Mouse (Mus musculus) cerebellum, postnatal 36 days (tissue): ENCODE data around the gene Pcdh15.
A peak's percentile ranks its signal among the peaks of the same experiment; 100 is the strongest.

ENCODE experiments used
- DNase-seq, 2 experiments: peaks; one replicate each; pipeline ENCODE4 v3.0.0; 2021 to 2022; ENCODE audit warnings: mixed read lengths in 2 of 2

Gene Pcdh15

DNA sequence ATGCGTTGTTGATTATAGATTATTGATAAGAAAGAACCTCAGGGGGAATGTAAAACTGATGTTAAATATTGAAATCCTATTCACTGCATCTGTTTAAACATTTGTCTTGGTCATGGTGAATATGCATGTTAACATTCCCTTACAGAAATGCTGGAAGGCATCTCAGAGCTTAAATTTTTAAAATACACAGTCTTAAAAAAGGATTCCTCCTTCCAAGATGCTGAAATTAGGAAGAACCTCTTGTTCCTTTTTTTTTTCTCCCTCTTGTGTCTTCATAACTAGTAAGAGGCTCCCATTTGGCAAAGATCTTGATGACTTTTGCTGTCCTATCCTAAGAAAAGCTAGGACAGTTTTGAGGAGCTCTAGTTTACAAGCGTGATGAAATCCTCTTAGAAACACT is 284.9 kb downstream of the Pcdh15 start:
- DNase-seq = no peak

DNA sequence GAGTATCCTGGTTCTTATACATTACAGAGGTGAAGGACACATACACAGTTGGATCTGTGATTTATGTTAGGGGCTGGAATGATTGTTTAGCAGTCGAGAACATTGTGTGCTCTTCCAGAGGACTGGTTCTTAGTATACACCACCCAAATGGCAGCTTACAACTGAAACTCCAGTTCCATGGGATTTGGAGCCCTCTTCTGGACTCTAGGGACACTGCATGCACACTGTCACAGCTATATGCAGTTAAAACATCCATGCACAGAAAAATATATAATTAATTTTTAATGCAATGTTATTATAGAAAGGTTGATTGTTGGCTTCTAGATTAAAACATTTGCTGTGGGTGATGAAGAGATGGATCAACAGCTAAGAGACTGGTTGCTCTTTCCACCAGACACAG is 301.3 kb downstream of the Pcdh15 start:
- DNase-seq = no peak

DNA sequence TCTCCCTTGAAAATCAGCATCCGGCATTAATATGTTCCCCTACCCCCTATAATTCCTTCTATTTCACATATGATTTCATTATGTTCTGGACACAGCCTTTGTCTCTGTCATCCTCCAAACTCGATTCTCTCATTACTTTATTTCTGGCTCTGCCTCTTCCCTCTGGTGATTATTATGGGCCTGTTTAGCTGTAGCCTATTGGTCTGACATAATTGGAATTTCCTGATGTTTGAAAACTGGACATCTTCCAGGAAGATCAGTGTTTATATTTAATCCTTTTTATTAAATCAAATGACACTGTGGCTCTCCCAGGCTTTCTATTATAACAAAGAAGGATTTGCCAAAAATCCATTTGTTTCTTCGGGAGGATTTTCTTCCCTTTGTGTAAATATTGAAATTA is 326.3 kb downstream of the Pcdh15 start:
- no peak for DNase-seq

DNA sequence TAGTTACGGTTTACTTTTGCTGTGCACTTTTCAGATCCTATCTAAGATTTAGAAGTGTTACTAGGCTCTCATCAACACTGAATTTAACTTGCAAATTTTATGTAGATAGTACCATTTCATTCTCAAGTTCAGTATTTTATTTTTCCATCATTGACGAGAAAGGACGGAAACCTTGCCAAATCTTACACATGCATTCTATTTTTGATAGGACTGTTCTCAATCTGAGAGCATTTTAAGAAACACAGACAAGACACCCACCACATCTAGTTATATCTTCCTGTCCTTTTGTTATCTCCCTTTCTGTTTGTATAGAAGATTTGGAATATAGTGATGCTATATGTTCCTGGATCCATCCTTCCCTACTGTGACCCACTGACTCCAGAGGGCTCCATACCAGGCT is 332.2 kb downstream of the Pcdh15 start:
- no peak for DNase-seq

DNA sequence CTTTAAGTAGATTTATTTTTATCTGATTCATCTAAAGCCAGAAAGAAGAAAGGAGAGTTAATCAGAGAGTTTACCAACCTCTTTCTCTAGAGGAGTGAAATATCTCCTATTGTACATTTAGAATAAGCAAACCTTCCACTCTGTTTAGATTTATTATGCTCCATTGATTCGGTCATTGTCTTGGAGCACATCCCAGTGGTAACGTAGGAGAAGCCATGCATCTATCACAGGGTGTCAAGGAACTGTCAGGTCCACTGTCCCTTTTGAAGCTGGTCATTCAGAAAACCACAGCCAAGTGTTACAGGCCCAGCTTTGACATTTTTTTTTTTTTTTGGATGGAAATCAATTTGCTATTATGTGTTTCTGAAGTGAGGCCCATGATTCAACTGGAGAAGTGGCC is 384.9 kb downstream of the Pcdh15 start:
- DNase-seq = no peak

DNA sequence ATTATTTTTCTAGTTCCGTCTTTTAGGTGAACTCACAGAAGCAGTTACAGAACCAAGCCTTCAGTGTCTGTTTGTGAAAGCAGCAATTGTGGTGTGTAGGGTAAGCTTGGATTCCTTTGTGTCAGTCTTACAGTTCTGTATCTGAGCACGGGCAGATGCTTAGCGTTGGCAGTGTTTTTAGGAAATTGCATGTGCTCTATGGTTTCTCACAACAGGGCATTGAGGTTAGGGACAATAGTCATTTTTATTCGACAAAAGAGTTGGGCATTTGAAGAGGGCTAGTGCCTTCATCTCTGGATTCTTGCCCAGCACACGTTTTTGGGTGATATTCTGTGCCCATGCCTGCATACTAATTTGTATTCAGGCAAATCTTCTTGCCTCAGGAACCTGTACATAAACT is 392.5 kb downstream of the Pcdh15 start:
- no peak for DNase-seq

DNA sequence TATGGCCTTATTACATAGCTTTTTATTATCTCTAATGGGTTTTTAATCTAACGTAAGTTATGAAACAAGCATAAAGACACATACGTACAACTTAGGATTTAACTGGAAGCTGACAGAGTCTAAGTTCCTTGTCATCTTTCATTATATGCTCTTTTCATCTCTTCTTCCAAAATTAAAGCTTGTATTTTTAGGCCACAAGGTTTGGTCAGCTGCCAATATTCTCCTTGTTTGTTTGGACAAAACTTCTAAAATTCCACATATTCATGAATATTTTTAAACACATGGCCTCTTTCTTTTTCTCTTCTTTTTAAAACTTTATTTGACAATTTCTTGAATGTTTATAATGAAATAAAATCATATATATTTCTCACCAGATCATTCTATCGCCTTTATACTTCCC is 415.7 kb downstream of the Pcdh15 start:
- DNase-seq = no peak

DNA sequence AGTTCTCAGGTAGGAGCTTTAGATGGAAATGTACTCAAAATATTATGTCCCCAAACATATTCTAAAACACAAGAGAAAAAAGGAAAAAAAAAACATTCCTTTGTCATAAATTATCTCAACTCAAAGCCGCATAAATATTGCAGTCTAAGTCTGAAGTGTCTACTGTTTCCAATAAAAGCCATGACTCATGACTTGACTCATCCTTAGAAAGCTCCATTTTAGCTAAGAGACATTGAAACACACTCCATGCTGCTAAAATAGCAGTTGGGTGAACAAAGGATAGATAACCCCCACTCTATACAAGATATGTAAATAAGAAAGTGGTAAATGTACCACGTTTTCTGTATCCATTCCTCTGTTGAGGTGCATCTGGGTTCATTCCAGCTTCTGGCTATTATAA is 416.6 kb downstream of the Pcdh15 start:
- no peak for DNase-seq

DNA sequence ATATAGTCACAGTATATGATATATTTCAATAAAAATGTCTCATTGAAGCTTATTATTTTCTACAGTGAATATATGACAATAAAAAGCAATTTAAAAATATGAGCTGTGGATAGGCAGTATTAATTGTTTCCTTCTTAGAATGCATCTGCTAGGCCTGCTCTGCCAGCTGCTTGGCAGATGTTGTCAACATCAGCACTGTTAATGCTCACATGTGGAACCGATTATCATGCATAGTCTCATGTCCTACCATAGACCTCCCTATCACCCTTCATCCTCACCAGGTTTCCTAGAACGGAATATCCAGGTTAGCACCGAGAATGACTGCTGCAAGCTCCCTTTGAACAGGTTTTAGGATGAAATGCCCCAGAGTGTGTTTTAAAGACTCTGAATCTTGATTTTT is 420.3 kb downstream of the Pcdh15 start:
- DNase-seq = no peak

DNA sequence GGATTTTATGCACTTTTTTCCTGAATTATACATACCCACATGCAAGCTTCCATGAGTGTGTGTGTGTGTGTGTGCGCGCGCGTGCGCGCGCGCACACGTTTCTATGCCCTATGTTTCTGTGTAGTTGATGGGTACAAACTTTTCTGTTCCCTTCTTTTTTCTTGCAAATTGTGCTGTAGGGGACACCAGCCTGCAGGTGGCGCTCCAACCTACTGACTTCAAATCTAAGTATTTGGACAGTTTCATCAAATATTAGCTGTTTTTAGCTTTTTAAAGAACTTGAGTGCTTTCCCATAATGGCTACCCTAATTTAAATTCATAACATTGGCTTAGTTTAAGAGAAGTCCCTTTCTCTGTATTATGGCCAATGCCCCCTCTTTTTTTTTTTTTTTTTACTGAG is 453.7 kb downstream of the Pcdh15 start:
- DNase-seq = peak; percentile 11 to 19

DNA sequence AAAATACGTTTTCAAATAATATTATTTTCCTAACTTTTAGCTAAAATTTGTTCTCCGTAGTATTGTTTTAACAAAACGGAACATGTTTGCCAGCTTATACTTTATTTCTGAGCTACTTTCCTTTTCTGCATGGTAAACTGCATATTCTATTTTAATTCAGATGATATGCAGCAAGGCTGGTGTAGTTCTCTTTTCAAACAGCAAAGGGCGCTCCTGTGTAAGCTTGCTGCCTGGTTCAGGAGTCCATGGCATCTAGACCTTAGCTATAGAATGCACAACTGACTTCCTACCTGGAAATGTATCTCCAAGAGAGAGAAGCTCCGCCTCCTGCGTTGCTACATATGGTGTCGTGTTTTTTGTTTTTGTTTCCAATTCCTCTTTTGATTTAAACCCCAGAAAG is 465.1 kb downstream of the Pcdh15 start:
- peak; percentile 32 to 45 for DNase-seq

DNA sequence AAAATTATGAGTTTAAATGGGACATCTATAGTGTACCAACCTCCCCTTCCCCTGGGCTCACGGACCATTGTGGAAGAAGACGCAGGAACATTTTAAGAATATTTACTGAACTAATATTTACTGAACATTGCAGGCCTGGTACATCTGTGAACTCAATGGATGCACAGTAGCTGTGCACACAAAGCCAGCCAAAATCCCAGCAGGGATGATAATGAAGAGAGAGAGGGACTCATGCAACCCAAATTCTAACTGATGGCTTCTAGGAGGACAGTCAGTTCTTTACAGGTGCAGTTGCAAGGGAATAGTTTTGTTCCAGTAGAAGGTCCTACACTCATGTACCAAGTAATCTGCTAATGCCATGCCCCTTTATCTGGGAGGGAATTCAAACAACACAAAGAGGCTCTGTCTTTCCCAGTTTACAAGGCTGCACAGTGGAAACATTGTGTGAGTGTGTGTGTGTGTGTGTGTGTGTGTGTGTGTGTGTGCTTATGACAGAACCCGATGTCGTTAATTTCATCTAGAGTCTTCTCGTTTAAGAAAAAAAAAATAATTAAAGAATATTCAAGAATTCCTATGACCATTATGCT is 475.7 kb downstream of the Pcdh15 start:
- DNase-seq = no peak

DNA sequence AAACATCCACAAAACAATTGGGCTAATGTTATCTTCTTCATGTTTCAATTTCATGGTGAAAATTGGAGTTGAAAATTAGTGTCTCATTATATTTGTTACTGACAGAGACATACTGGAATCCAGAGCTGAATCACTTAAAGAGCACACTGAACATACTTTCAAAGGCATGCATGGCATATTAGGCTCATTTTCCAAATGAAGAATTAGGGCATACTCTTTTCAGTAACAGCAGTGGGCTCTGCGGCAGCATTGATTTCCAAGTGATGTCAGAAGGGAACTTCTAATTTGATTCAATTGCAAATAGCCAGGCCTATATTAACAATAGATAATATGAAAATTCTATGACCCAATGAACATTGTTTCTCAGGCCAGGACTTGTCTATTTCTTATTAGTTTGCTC is 568.4 kb downstream of the Pcdh15 start:
- no peak for DNase-seq

DNA sequence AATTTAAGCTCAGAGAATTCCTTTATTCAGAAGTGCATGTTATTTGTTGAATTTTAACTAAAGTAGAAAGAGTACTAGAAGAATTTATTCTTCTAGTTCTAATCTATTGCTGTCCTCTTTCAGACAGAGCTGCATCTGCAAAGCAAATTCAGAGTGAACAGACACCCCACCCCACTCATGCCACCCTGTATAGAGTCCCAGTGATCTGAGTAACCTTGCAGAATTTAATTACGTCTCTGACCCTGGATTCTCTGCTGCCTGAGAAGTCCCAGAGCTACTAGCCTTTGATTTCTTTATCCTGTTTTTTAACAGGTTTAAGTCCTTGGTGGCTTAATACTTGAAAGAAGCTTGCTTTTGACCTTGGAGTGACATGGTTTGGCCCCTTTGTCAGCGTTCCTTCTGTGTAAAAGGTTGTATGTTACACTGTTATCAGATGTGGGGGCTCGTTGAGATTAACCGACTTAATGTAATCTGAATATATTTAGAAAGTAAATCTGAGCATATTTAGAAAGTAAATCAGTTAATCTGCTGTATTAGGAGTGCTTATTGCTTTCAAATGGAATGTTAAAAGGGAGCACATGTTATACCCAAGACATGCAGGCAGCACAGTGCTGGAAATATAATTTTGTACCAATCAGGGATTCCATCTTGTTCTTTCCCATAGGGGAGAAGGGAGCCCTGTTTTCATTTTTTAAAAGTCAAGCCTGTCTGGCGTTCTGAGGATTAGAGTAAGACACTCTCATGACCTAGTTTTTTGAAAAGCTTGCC is 601.6 kb downstream of the Pcdh15 start:
- DNase-seq = no peak

DNA sequence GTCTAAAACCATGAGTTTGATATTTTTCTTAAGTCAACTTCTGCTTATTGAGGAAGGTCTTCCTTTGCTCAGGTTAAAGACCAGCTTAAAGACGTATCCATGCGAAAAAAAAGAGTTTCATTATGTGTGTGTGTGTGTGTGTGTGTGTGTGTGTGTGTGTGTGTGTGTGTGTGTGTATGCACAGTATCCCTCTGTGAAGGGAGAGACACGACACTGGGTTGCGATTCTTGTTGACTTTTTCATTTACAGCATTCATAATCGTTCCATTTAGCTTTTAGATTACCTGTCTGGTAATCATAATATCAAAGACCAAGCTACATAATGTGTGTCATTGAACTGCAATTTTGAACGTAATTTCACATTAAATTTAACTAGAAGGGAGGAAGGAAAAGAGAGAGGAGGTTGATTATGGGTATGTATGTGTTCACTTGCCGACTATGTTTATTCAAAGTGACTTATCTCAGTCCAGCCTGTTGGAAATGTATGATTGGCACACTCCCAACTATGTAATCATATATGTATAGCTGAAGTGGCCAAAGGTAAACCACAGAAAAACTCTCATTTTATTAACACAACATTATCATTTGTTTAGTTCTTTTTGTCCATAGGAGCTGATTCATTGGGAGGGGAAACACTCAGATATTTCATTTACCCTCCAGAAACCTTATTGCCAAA is 626.6 kb downstream of the Pcdh15 start:
- DNase-seq = no peak

DNA sequence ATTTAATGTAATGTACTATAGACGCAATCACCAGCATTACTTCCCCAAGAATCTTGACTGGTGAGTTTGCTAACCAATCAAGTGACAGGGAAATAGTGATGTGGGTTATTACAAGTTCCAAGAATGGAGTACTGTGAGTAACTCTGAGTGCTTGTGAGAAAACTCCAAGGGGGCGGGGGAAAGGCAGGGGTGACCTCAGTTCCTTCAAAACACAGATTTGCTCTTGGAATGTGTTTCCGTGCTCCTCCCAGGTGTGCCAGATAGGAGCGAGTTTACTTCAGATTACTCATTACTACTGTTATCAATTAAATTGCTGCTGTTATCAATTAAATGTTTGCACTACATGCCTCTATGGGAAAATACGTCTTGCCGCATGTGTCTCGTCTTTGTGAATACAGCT is 634.1 kb downstream of the Pcdh15 start:
- no peak for DNase-seq

DNA sequence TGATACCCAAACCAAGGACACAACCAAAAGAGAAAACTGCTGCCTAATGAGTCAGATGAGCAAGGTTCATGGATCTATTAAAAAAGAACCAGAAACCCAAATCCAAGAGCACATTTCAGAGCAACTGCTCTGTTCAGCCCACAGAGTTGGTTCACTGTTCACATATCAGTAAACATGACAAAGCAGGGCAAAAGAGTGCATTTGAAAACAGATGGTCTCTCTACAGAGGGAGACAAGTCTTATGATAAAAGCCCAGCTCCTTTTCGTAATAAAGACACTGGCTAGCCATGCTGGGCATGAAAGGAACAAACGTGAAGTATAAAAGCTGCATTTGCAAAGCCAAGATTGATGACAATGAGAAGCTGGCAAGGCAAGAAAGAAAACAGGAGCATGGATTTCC is 649.9 kb downstream of the Pcdh15 start:
- no peak for DNase-seq

DNA sequence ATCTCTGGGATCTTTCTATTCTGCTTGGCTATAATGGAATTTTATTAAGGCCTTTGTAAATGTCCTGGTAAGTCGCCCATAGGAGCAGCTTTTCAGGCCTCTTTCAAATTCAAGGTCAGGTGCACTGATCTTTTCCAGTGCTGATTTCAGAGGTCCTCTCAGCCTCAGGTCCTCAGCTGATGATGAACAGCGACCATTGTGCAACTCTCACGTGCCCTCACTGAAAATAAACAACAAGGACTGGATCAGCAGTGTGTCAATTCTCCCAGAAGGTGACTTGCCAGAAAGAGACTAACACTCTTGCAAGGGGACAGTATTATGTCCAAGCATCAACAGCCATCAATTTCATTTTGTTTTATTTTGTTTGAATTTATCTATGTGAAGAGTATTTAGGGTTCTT is 654.7 kb downstream of the Pcdh15 start:
- no peak for DNase-seq

DNA sequence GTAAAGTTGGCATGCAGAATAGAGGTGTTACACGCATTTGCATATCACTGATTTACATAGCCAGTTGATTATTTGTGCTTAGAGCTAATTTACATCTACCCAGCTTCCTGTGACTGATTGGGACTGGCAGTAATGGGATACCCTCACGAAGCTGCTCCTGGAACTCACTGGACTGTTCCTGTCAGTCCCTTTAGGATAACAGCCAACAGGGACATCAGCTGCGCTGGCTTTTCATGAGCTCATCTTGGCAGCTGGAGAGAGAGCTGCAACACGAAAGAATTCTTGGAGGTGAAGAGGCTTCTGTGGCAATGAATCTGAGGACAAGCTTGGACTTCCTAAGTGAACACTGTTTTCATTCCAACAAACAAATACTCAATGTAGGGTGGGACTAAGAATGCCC is 683.8 kb downstream of the Pcdh15 start:
- DNase-seq = no peak

DNA sequence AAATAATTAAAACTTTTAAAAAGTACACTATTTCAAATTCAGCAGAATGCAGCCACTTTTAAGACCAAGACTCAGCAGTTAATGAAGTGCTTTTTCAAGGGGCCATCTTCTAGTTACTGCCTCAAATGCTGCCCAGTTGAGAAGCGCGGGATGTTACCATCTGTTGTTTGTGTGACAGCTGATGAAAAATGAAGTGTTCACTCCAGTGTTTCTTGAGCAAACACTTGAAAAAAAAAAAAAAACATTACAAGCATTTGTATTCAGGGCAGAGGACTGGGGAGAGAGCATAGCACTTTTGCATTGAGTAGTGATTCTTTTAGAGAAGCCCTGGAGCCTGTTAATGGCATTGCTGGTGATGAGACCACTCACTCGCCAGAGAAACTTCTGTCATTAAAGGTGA is 689.0 kb downstream of the Pcdh15 start:
- no peak for DNase-seq

DNA sequence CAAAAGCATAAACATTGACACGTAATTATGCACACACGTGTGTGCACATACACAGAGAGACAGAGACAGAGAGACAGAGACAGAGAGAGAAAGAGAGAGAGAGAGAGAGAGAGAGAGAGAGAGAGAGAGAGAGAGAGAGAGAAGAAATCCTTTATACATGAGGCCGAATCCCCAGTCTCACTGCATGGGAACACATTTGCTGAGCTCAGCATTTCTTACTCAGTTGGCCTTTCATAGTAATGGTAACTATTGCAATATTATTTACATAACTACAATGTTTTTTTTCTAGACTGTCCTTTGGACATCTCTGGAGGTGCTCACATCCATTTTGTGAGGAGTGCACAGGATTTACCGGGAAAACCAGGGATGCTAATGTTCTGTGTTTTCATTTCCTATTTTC is 705.9 kb downstream of the Pcdh15 start:
- DNase-seq = no peak

DNA sequence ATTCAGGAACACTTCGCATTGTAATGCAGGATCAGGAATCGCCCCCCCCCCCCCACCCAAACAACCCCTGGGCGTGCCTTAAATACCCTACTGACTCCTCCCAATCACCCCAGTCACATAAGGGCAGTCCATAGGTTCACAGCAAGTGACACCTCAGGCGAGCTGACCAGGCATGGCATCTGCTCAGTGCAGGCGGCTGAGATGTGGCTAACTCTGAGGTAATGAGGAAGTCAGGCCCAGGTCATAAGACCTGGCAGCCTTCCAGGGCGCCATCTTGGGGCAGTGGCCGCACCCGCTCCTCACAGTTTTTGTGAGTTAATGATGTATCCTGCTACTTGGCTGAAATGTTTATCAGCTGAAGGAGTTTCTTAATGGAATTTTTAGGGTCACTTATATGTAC is 713.2 kb downstream of the Pcdh15 start:
- DNase-seq = no peak

DNA sequence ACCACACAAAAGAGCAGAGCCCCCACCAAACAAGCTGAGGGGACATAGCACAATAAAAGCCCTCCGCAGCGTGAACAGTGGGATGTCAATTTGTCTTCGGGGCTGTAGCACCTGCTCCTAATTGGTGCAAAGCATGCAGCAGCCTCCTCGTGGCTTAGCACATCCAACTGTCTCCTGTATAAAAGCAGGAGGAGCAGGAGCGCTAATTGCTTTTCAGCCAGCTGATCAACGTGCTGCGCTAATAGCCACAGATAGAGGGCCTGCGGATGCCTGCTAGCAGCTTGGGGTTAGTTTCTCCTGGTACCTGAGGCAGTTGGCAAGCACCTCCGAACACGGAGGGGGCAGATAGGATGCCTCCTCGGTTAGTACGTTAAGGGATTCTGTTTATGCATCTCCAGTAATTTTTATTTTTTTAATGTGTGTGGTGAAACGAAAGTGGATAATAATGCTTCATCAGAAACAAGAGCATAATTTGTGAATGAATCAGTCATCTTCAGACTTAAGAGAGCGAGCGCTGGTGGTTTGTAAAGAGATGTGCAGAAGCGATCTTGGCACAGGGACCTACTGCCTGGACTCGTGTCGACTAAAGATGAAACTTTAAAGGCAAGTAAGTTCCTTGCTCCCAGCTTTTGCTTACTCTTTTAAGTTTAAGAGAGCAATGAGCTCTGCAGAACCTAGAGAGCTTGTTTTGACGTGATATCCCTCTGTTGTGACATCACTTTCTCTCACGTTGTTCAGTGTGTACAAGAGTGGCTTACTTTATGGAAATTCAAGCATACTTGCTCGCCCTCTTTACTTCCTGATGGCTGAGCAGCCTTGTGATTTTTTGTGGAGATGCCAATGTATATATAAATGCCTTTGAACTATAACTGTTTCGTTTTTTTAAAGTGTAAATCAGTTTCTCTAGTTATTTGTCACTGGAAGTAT is 722.8 kb downstream of the Pcdh15 start:
- DNase-seq = peak; percentile 34 to 39
